Mouse (Mus musculus): ENCODE data around the gene Pgpep1.
A peak's percentile ranks its signal among the peaks of the same experiment; 100 is the strongest.

Pgpep1 gene

GRCm38 (mm10) chr8:70660273-70660725, at the start of gene Pgpep1:
Gene Pgpep1, minus strand, starts transcription at chr8:70660388.
- DNase-seq (ENCODE audit: low spot score in 2 of 2): no peak

DNA sequence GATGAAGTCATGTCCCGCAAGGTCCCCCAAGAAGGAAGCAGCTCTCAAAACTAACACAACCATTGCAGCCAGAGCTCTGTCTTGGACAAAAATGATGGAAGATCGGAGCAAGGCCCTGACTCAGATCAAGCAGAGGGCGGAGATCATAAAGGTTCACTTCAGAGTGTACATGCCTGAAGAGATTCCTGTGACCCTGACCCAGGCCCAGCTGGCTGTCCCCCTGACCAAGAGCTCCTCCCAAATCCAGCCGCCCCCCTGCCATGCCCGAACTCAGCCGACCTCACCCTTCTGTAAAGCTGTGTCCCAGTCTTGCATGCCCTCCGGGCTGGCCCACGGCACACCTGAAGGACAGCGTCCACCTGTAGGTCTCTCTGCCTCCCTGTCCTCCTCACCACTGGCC, 49.6 kb upstream of the Pgpep1 start:
- DNase-seq (ENCODE audit: low spot score in 2 of 2): no peak

GRCm38 (mm10) chr8:70708281-70708680, 48.1 kb upstream of the Pgpep1 start:
- DNase-seq (ENCODE audit: low spot score in 2 of 2): no peak

- no peak for DNase-seq (ENCODE audit: low spot score in 2 of 2)
These were observed 43.1 kb upstream of the Pgpep1 start, which contains the start of gene Iqcn for GRCm38 (mm10) chr8:70703287-70703686. Gene Iqcn, plus strand, starts transcription at chr8:70703457.

DNA sequence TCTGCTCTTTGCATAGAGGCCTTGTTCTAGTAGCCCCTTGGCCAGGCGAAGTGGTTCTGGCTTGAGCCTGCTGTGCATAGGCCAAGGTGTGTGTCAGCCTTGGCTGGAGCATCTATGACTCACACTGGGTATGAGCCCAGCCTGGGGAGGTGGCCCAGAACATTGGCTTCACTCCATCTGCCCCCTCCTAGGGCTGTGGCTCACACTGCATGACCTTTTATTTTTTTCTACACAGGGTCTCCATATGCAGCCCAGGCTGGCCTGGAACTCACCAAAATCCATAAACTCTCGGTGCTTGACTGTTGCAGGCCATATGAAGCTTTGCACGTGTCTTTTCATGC, 42.6 kb upstream of the Pgpep1 start:
- DNase-seq (ENCODE audit: low spot score in 2 of 2): no peak

GRCm38 (mm10) chr8:70701982-70702841, 42.0 kb upstream of the Pgpep1 start:
- no peak for DNase-seq (ENCODE audit: low spot score in 2 of 2)

- no peak for DNase-seq (ENCODE audit: low spot score in 2 of 2)
These were observed 41.1 kb upstream of the Pgpep1 start for GRCm38 (mm10) chr8:70701048-70701981.

DNA sequence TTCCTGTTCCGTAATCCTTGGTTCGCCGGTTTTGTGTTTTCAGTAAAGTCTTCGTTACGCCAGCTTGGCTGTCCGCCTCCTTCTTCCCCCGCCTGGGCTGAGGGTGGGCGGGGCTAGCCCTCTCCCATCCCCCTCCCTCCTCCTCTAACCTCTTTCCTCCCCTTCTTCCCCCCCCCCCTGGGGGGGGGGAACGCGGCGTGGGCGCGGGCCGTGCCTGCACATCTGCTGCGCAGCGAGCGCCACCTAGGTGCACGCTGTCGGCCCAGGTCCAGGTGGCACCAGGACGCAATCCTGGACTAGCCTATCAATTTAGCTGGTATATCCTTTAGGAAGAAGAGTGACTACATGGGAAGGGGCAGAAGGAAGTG, 40.4 kb upstream of the Pgpep1 start:
- peak; percentile 83 for DNase-seq (ENCODE audit: low spot score in 2 of 2)

DNA sequence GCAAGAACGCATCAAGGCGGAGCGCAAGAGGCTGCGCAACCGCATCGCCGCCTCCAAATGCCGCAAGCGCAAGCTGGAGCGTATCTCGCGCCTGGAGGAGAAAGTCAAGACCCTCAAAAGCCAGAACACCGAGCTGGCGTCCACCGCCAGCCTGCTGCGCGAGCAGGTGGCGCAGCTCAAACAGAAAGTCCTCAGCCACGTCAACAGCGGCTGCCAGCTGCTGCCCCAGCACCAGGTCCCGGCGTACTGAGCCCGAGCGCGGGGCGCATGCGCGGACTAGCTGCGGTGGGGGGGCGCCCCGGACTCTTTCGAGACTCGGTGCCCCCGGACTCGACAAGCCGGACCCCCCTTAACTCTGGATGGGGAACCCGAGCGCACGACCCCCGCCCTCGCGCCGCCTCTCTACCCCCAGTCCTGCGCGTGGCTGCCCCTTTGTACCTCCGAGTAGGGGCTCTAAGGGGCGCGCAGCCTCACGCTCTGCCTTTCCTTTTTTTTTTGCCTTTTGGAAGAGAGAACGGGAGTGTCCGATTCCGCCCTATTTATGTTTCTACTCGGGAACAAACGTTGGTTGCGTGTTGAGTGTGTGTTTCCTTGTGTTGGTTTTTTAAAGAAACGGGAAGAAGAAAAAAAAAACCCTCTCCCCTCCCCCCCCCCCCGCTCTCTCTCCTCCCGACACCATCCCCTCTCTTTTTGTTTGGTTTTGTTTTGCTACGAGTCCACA, 39.8 kb upstream of the Pgpep1 start:
- DNase-seq (ENCODE audit: low spot score in 2 of 2): peak; percentile 79 to 80

GRCm38 (mm10) chr8:70699116-70699833, 39.1 kb upstream of the Pgpep1 start:
- peak; percentile 50 to 54 for DNase-seq (ENCODE audit: low spot score in 2 of 2)

DNA sequence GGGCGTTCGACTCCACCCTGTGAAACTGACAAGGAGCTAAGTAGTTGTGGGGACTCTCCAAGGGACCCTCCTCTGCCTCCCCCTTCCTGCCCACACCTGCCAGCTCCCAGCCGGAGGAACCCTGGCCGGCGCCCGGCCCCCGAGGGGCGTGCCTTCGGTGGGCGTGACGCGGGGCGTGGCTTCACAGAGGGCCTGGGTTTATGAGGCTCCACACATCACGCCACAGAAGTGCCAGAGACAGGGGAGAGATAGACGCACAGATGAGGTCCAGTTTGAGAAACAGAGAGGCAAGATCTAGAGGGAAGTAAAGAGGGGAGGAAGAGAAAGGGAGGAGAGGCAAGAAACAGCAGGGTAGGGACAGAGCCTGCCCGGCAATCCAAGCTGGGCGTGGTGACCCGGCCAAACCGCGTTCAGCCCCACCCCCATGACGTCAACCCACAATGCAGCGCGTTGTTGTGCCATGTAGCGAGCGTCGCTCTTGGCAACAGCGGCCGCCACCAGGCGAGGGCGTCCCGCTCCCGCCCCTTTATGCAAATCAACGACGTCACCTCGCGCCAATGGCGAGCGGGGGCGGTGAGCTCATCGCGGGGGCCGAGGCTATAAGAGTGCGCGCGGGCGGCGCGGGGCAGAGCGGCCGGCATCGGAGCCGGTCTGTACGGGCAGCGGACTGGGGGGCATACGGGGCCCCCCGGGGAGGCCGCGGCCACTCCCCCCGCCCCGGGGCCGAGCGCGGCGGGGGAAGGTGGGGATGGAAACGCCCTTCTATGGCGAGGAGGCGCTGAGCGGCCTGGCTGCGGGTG, 38.3 kb upstream of the Pgpep1 start, which contains the start of gene Jund:
Gene Jund (plus strand): TSS at position 640 of the 800 bp plus-strand sequence.
- DNase-seq (ENCODE audit: low spot score in 2 of 2): peak; percentile 97 to 98

DNA sequence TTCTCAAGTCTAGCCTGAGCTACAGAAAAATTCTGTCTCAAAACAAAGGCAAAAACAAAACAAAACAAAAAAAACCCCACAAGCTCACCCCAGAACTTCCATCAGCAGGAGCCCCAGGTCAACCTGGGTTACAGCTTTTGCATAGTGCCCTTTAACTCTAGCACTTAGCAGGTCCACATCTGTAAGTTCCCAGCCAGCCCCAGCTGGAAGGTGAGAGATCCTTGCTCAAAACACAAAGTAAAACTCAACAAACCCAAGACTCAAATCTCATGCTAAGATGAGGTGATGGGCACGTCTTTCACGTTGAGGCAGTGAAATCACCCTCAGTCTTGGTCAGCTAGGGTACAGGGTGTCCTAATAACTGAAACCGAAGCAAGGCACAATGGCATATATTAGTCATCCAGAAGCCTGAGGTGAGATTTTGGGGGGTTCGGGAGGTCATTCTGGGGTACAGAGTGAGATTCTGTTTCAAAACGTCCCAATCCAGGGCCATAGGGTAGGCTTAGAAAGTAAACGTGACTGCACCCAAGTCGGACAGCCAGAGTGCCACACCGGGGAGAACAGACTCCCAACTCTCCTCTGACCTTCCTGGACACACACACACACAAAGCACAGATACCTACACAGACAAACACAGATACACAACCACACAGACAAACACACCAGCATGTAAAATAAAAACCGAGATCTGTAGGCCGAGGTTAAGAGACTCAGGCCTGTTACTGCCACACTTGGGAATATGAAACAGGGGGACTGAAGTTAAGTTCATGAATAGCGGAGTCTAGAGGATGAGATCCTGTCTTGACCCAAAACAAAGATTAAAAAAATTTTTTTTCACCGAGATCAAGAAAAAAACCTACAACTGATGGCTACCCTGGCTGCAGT, 37.4 kb upstream of the Pgpep1 start:
- no peak for DNase-seq (ENCODE audit: low spot score in 2 of 2)

DNA sequence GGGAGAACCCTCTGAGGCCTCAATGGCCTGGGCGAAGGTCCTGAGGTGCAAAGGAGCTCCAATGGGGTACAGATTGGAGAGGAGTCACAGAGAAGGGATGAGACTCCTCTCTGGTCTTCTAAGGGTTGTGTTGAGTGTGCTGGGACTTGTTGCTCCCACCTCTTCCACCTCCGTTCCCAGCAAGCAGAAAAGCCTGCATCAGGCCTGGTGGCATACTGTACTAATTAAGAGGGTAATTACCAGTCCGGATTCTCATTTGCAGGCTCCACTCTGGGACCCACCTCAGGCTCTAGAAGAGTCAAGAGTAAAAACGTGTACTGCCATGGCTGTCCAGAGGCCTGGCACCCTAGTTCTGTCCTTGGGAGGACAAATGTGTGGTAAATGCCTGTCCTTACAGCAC, 36.8 kb upstream of the Pgpep1 start:
- no peak for DNase-seq (ENCODE audit: low spot score in 2 of 2)

DNA sequence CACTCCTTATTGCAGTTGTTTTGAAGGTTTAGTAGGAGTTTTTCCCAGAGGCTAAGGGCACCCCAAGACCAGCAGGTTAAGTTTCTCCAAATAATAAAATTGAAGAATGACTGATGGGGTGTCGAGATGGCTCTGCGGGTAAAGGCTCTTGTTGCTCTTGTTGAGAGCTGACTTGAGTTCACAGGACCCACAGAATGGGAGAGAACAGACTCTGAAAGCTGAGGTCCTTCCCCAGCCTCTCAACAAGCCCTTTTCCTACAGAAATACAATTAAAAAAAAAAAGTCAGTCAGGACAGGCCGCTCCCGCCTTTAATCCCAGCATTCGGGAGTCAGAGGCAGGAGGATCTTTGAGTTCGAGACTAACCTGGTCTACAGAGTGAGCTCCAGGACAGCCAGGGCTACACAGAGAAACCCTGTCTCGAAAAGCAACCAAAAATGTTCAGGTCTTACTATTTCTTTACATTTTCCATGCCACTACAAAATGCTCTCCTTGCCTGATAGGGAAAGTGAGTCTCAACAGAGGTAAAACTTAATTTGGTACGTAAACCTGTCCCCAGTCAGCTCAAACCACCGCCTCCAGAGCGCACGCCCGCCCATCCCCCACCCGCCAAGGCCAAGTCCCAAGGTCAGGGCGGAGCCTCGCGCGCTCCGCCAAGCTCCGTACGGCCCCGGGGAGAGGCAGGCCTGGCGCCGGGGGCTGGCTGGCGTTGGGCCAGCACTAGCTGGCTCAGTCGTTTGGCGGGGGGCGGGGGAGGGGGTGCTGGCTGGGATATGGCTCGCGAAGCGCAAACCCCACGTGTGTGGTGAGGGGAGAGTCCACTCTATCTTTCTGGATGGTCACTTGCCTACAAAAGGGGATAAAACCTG, 36.1 kb upstream of the Pgpep1 start:
- no peak for DNase-seq (ENCODE audit: low spot score in 2 of 2)

DNA sequence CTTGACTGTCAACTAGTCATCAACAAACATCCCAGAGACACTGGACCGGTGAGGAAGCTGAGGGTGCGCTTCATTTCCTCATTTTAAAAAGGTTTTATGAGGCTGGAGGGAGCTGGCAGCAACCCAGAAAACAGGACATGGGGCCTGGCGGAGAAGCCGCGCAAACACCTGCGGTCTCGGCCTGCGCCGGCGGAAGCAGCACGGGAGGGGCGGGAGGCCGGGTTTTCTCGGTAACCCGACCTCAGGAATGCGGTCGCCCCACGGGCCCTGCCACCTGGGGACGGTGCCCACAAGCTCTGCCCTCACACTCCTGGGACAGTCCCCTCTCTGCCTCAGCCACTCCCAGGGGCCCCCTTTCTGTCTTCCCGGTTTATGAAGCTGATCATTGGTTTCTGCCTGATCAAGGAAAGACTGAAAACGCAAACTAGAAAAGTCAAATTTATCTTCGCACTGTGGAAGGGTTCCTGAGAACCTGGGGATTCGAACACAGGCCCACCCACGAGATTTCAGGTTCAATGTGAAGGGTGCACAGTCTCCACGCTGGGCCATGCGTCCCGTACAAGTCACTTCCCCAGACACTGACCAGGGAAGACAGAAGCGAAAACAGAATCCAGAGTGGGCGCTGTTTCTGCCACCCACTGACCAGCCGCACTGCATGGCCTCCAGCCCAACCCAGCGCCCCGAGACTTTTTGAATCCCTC, 35.3 kb upstream of the Pgpep1 start:
- no peak for DNase-seq (ENCODE audit: low spot score in 2 of 2)

DNA sequence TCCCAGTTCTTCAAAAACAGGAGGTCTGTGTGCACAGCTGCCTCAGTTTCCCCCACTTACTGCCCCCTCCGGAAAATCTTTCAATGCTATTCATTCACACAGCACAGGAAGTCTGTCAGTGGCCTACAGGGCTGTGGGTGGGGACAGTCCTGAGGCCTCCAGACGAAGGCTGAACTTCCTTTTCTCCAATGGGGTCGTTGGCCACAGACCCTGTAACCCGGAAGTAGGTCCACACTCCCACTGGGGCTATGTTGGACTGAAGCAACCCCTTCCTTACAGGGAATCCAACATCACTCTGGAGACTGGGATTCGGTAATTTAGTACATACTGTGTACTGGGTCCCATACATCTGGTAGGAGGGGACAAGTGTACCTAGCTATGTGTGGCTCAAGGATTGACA, 33.4 kb upstream of the Pgpep1 start:
- no peak for DNase-seq (ENCODE audit: low spot score in 2 of 2)

GRCm38 (mm10) chr8:70691727-70692231, 31.6 kb upstream of the Pgpep1 start:
- DNase-seq (ENCODE audit: low spot score in 2 of 2): no peak

DNA sequence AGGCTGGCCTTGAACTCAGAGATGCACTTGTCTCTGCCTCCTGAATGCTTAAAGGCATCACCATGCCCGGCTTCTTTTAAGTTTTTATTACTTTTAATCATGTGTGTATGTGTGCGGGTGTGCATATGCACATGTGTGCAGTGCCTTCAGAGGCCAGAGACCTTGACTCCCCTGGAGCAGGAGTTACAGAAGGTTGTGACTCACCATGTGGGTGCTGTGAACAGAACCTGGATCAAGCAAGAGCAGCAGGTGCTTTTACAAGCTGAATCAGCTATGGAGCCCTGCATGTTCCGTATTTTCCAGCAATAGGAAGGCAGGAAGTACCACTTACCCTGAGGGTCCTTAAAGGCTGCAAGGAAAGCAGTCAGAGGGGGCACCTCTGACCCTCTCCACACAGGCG, 31.0 kb upstream of the Pgpep1 start:
- DNase-seq (ENCODE audit: low spot score in 2 of 2): no peak
